Mouse (Mus musculus): ENCODE data around the gene 2200002D01Rik.

DNA sequence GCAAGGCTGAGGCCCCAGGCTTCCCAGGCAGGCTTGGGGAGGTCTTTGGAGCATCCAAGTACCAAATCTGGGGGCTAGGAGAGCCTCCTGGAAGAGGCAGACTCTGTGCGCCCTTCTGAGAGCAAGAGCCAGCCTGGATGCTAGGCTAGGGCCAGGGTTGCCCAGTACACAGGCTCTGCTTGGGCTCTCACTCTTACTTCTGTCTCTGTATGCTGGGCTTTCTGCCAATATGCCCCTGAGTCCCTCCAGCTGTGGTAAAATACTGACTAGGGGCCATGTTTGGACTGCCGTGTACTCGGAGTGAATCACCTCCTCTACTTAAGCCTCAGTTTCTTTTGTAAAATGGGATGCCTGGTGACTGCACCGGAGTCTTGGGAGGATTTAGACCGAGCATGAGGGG lies 2.3 kb downstream of the 2200002D01Rik start:
- TF ChIP-seq POLR2A (IDR thresholded peaks at IDR 0.05; ENCODE audit: borderline replicate concordance, low read depth, low read length) (no peak), CTCF (IDR thresholded peaks at IDR 0.05; ENCODE audit: low read depth, low read length) (no peak)

Measured in bone marrow macrophage, adult 2 months (primary cell).